Mouse (Mus musculus): ENCODE data around the gene Echdc3. TPM values are rescaled to one million over a fixed set of nuclear protein-coding genes. Genes with fewer than 3 reads are reported as not detected.

Gene Echdc3
- total RNA-seq (2022), result 10 to 100 TPM; 33.7 to 77.4 (median 52.6) TPM

DNA sequence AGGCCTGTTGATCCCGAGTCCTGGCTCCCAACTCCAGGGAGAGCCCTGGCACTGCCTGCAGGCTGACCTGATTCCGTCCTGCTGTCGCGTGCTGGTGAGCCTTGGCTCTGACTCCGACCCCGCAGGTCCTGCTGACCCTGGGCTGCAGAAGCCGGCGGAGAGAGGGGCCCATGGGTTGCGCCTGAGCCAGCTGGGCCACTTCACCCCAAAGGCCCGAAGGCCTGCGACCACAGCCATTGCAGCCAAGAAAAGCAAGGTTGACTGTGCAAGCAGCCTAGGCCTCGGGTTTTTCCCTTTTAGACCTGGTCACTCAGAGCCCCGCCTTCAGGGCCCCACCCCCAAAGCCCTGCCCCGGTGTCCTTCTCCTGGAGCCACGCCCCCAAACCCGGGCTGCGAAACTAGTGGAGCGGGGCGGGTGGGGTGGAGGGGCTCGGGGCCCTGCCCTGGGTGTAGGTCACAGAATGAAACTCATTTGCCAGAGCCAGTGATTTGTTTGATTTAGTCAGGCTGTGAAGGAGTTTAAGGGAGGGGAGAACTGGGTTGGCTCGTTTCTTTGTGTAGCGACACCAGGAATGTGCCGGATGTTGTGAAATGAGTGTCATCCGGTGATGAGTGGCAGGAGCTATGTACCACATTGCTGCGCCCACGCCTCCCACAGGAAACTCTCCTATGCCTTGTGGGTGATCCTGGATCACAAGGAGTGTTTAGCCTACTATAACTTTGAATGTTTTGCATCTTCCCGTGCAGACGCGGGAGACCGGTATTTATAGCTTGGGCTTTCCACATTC is at the start of gene Echdc3:
Echdc3 (minus strand) TSS at position 310 of the 788 bp plus-strand sequence.
- DNase-seq, result peak; percentile 90

DNA sequence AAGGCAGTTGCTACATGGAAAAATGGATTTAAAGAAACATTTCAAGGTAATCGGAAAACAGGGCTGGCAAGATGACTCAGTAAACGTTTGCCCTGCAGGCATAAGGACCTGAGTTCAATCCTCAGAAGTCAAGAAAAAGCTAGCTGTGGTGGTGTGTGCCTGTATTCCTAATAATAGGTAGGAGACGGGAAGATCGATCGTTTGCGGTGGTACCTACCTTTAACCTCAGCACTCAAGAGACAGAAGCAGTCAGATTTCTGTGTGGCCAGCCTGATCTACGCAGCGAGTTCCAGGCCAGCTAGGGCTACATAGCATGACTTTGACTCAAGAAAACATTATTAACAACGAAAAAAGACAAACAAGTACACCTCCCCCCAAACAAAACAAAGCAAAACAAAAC is 48.9 kb upstream of the Echdc3 start:
- DNase-seq, result no peak

DNA sequence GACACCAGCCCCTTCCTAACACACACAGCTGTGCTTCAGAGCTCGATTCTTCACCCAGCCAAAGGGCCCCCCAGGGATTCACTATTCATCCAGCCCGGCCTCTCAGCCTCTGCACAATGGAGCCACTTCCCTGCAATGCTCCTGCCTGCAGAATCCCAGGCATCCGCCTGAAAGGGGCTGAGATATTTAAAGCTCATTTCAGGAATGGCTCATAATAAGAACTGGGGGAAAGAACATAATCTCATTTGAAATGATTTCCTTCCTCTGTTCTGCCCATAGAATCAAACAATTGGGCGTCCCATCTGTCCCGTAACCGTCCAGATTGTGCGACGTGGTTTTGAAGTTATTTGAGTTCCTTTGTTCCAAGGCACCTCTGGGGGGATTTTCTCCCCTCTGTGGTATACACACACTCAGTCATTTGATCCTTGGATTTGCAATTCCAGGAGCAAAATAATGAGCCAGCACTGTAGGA is 48.4 kb upstream of the Echdc3 start:
- DNase-seq, result no peak

DNA sequence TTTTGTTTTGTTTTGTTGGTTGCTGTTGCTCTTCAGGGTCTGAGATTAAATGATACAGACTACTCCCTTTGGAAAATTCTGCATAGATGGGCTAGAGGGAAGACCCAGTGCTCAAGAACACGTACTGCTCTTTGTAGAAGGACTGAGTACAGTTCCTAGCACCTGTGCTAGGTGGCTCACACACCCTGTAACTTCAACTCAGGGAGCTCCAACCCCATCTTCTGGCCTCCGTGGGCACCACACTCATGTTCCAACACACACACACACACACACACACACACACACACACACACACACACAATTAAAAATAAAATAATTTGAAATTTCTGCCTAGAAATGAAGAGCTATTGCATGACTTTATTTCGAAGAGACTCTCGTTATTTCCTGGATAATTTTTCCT is 47.8 kb upstream of the Echdc3 start:
- no peak for DNase-seq

DNA sequence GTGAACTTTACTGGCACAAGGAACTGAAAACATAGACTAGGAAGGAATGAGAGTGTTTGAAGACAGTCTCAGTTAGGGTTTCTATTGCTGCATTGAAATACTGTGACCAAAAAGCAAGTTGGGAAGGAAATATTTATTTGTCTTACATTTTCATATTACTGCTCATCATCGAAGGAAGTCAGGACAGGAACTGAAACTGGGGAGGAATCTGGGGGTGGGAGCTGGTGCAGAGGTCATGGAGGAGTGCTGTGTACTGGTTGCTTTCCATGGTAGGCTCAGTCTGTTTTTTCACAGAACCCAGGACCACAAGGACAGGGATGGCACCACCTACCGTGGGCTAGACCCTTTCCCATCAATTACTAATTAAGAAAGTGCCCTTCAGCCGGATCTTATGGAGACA is 46.3 kb upstream of the Echdc3 start:
- no peak for DNase-seq

DNA sequence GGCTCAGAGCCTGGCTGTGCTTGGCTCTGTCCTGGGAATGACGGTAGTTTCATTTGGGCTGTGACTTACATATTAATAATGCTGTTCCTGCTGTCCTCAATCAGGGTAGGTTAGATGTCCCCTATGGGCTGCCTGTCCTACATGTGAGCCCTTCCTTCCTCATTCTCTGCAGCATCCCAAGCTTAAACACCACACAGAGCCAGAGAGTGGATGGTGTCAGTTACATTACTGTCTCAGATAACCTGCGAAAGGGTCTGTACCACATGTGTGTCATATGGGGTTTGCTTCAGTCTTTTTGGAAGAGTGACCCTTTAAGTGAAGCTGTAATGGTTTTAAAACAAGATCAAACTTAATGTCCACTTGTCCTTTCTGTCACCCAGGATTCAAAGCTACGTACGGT is 45.2 kb upstream of the Echdc3 start:
- DNase-seq, result no peak

DNA sequence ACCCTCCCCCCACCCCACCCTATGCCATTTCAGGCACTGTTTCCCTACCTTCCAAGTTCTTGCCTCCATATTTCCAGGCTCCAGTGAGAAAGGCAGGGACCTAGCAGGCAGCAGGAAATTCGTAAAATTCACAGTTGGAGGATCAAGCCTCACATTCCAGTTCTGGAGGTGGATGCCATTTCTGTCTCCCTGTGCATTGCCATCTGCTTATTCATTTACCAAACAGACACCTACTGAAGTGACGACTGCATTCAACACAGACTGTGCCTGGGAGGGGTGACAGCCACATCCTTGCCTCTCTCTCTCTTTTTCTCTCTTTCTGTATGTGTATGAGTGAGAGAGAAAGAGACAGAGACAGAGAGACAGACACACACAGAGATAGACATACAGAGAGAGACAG is 44.3 kb upstream of the Echdc3 start:
- no peak for DNase-seq

DNA sequence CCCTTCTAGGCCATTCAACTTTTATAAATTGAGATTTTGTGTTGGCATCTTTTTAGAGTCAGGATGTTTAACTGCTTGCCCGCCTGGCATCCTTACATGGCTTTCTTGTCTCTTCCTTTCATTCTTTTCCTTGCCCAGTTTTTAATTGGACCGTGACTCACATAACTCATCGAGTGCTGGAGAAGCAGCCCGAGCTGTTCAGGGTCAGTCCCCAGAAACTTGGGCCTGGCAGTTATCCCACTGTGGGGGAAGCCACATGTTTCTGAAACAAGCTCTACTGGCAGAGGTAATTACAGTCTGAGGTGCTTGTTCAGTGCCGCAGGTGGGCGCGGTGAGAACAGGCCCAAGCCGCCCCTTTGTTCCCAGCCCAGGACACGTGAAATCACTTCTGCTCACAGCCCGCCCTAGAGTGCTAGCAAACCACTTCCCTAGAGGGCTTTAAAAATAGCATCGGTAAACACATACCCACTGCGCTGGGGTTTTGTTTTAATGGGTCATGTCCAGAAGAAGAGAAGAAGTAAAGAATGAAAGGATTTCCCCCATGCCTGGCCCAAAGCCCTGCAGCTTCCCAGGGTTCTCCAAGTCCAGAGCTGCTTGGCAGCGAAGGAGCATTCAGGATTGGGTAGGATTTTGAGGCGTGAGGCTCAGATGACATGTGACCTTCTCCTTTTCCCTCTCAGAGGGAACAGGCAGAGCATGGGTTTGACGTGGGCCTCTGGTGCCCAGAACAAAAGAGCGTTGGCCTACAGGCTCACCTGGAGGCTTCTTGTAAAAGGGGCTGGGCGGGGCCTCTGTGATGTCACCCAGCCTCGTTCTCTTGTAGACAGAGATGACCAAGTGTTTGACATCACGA is 43.4 kb upstream of the Echdc3 start:
- DNase-seq, result peak; percentile 69

DNA sequence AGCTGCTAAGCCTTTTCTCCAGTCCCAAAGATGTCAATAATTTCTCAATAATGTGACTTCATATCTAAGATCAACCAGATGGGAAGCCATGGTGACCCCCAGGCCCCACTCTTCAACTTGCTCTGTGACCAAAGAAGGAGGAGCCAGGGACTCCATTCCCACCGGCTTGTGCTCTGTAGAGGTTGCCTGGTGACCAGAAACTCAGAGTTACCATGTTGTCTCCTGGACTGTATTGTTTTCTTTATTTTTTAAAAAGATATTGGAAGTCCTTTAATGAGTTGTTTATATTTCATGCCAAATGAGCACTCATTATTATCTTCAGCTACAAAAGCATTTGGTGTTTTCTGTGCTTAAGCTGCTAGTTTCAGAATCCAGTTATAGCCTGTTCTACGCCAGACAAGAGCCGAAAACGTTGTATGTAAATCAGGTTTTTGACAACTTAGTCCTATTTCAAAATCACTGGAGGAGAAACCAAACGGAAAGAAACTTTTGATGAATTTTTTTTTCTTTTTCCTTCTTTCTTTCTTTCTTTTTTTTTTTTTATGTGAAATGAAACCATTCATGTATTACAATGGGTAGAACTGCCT is 42.7 kb upstream of the Echdc3 start:
- no peak for DNase-seq

DNA sequence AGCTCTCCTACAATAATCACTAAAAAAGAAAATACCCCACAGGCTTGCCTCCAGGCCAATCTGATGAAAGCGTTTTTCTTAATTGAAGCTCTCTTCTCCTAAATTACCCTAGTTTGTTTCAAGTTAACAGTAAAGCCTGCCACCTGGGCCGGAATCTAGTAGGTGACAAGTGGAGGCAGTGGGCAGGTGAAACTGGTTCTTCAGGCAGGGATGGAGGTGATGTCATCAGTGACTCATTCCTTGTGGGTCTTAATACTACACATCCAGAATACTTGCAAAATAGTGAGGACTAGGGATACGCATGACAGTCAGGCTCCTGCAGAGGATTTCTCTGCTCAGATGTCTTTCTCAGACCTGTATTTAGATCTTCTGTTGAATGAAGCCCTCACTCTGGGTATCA is 39.7 kb upstream of the Echdc3 start:
- no peak for DNase-seq

DNA sequence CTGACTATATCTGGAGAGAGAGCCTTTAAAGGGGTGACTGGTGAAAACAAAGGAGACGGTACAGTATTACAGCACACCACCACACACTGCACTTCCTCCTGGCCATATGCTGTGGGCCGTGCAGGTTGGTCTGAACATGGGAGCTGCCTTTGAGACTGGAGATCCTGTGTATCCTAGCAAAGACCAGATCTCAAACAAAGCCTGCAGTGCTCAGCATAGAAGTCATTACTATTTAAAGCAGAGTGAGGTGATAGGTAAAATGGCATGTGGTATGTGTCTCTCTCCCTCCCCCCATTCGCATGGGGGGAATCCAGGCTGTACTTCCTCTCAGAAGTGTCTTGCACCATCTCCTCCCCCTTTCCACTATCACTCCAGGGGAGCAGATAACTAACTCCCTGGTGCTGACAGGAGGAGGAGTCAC is 38.3 kb upstream of the Echdc3 start:
- DNase-seq, result no peak

DNA sequence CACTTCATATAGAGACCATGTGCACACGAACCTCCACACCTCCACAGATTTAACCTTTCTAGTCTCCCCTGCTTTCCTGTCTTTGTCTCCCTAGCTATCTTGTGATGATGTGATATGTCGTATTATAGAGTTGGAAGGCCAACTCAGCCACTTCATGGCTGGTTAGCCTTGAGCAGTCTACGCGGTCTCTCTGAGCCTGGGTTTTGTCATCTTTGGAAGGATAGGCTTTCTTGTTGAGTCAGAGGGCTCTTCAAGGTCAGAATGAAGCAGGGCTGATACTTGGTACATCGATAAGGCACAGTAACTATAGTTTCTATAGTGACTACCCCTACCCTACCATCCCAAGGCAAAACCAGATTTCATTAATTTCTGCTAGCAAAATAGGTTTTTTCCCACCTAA is 28.6 kb upstream of the Echdc3 start:
- peak; percentile 35 for DNase-seq

DNA sequence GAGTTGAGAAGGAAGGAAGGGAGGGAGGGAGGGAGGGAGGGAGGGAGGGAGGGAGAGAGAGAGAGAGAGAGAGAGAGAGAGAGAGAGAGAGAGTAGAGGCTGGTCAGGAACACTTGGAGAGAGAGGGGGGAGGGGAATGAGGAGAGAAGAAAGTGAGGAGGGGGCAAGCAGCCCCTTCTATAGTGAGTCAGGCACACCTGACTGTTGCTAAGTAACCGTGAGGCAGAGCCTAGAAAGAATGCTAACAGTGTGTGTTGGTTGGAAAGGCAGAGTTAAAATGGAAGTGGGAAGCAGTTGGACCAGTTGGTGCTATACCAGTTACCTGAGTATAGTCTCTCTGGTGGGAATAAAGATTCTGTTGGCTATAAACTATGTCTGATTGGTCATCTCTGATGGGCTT is 27.2 kb upstream of the Echdc3 start:
- DNase-seq, result no peak

DNA sequence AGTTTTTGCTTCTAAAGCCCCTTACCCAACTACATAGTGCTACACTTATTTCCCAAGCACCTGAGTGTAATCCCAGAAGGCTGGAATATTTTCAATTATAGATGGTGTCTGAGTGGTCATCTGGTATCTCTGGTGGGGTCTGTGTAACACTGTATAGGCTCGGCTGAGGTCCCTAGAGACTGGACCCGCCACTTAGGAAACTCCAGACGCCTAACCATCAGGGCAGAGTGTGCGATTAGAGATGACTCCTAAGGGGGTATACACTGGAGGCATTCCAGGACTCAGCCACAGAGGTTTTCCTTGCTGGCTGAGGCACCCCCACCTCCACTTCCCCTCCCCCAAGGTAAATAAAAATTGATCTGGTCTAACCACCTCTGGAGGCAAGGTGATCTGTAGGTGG is 26.5 kb upstream of the Echdc3 start:
- DNase-seq, result no peak

DNA sequence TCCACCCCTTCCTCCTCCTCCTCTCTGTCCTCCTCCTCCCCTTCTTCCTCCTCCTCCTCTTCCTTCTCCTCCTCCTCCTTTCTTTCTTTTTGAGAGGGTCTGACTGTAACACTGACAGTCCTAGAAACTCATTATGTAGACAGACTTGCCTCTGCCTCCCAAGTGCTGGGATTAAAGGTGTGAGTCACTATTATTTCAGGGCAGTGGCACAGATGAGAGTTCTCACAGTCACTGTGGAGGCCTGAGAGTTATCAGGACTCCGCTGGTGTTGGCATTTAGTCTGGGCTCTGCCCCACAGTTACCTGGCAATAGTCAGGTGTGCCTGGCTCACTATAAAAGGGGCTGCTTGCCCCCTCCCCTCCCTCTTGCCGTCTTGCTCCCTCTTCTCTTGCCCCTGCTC is 25.8 kb upstream of the Echdc3 start:
- DNase-seq, result no peak

DNA sequence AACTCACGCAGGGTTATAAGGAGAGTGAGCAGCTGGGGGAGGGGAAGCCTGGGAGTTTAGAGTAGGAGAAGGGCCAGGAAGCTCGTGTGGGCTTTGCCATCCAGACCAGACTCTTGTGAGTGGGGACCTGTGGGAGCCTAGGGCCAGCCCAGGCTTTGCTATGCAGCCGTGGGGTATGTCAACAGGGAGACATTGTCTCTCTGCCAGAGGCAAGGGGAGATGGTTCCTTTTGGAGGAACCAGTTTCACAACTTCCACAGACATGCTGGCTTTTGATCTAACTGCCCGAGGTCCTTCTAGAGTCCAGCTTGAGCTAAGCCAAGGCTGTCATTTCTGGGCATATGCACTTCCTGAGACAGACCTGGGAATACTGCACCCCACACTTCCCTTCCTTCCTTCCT is 25.4 kb upstream of the Echdc3 start:
- DNase-seq, result no peak

DNA sequence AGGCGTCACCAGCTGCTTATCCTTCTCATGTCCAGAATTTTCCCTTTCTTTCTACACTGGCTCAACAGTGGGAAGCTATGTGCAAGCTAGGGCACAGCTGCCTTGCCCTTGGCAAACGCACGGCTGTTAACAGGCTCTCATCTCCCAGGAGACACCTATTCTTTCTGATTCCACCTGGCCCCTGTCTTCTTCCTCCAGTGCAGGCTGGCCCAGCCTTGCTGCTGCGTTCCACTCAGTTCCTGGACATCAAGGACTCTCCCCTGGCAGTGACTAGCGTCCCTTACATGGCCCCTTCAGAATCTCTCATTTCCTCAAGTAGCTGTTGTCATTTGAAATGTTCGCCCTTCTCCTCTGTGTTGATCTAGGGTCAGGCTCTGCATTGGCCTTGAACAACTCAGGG is 20.5 kb upstream of the Echdc3 start:
- DNase-seq, result no peak

DNA sequence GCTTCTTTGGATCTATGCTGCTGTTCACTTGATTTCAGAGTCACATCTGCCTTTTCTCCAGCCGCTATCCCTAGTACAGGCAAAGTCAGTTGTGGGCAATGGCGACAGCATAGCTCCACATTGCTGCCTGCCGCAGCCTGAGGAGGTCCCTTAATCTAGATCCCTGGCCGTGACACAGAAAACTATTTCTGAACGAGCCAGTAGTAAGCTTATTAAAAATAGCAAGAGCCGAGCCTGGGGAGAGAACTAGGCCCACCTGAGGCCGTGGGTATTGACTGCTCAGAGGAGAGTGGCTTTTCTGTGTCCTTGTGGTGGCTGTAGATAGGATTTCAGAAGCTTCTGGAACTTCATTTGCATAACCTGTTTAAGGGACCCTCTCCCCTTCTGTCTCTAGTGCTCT is 19.9 kb upstream of the Echdc3 start:
- DNase-seq, result no peak

DNA sequence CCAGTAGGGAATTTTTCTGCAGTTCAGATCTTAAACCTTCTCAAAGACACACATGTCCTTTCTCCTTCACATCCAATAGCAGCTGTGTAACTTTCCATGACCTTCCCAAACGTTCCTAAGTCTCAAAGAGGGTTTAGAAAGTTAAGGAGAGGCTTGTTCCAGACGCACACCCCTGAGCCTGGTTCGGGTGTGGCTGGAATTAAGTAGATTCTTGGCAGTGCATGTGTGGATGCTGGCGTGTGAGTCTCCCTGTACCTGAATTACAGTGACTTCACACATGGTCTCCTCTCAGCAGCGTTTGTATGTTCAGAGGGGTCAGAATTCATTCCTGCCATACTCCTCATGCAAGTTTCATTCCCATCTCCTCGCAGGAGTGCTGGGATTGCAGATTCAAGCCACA is 18.0 kb upstream of the Echdc3 start:
- DNase-seq, result no peak

DNA sequence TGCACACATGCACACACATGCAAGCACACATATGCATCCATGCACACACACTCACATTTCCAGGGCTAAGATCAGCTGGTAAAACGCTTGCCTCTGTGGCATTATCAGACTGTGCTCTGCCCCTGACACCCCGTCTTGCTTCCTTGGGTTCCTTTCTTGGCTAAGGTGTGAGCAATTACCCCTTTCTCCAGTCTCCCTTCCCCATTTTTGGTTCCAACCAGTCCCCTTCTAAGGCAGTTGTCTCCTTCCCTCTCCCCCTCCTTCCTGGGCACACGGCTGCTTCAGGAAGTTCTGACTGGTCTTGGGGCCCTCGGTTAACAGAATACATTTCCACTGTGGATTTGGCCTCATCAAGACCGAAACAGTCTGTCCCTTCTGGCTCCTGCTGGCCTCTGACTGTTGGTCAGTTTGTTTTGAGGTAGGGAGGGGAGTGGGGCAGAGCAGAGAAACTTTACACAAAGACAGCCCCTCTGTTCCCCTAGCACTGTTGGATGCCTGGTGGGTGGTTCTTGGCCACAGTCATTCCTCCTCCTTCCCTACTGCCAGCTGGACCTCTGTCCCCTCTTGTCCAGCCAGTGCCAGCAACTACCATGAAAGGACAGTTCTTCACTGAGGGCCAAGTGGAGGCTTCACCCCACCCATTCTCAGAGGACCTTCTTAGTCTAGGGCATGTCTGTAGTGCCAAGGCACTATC is 16.9 kb upstream of the Echdc3 start:
- DNase-seq, result no peak

DNA sequence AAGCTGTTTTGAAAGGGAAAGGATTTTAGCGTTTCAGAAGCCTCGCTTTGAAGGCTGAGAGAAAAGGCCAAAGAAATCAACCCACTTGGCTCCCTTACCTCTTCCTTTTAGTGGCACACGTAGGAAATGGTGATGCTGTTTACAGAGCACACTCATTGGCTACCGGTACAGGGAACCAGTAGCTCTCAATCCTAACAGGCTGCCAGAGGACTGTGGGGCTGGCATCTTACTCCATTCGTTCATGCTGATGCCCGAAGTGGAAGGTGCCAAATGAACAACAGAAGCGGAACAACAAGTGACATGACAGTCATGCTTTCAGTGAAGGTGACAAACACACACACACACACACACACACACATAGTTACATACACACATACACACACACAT is 14.2 kb upstream of the Echdc3 start:
- no peak for DNase-seq

DNA sequence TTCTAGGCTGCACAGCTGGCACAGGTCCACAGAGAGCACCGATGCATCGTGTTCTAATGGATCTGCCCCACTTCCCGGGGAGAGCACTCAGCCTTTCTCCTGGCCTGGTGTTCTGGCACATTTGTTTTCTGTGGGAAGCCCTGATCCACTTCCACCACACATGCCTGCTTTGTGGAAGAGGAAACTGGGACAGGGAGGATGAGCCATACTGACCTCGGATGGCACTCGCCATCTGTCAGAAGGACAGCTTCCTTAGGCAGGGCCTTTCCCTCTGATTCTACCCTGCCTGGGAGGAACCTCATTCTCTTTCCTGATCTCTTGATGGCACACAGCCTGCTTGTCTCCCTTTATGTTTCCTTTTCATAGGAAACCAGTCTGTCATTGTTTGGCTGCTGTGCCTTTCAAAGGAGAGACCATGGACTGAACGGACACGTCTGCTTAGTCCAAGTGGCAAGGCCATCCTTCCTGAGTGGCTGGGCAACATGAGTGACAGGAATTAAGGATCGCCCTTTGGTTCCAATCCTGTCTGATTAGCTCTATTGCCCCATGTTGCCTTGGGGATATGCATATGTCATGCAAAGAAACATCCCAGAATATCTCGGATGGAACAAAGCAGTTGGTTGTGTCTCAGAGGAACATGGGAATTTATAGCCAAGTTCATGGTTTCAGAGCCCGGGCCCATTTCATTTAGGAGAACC is 13.7 kb upstream of the Echdc3 start:
- DNase-seq, result peak; percentile 60
